Mouse (Mus musculus) forebrain, embryonic 11.5 days (tissue): Measurements from ENCODE around the gene Kcnj10. TPM values are rescaled to one million over a fixed set of nuclear protein-coding genes. Genes with fewer than 3 reads are reported as not detected.

ENCODE experiments used
- ATAC-seq: fragments of 200-750 bp; cut with Nextera tagmentation; replicated peaks from 2 replicates; pipeline ENCODE4 v1.8.0; 2017; ENCODE audit warnings: moderate TSS enrichment; ENCODE audit not compliant: low FRiP score
- DNase-seq: peaks from one replicate; pipeline ENCODE4 v3.0.0-alpha.2; 2017; ENCODE audit warnings: low spot score
- H3K27ac ChIP-seq: fragments of 300-500 bp; sonication (generic); 2 replicates; pipeline ENCODE4 v1.5.1; 2014; ENCODE audit warnings: low read depth, low read length
- H3K27me3 ChIP-seq: fragments of 300-500 bp; sonication (generic); 2 replicates; pipeline ENCODE4 v1.6.1; 2014; ENCODE audit warnings: mild to moderate bottlenecking, low read length, mixed read lengths; ENCODE audit not compliant: control insufficient read depth, insufficient read depth
- H3K36me3 ChIP-seq: fragments of 300-500 bp; sonication (generic); 2 replicates; pipeline ENCODE4 v1.6.1; 2014; ENCODE audit warnings: mild to moderate bottlenecking, low read length, moderate library complexity, mixed read lengths; ENCODE audit not compliant: control insufficient read depth, insufficient read depth
- H3K4me1 ChIP-seq: fragments of 300-500 bp; sonication (generic); replicated peaks from 2 replicates; pipeline ENCODE4 v1.6.1; 2014; ENCODE audit warnings: low read length, mixed read lengths; ENCODE audit not compliant: control insufficient read depth, insufficient read depth
- H3K4me2 ChIP-seq: fragments of 300-500 bp; sonication (generic); 2 replicates; pipeline ENCODE4 v1.6.1; 2014; ENCODE audit warnings: low read depth, mild to moderate bottlenecking, low read length, moderate library complexity, mixed read lengths; ENCODE audit not compliant: severe bottlenecking
- H3K4me3 ChIP-seq: fragments of 300-500 bp; sonication (generic); 2 replicates; pipeline ENCODE4 v1.5.1; 2014; ENCODE audit warnings: low read depth, low read length
- H3K9ac ChIP-seq: fragments of 300-500 bp; sonication (generic); 2 replicates; pipeline ENCODE4 v1.6.1; 2014; ENCODE audit warnings: low read length
- H3K9me3 ChIP-seq: fragments of 300-500 bp; sonication (generic); 2 replicates; pipeline ENCODE4 v1.6.1; 2016; ENCODE audit warnings: low read length, mixed read lengths; ENCODE audit not compliant: control insufficient read depth
- WGBS: fragments of 180-500 bp; shearing (Covaris S2); extraction: QIAGEN DNeasy Blood & Tissue Kit; methylation state at CpG from one replicate; pipeline ENCODE4 v1.1.7; 2014; 5-methylcytosine and 5-hydroxymethylcytosine counted together
- polyA plus RNA-seq: library from polyadenylated mRNA; unstranded; fragments of >200 nt; fragmentation: Nextera tagmentation; extraction: Ambion mirVana; gene quantifications from 2 replicates; pipeline ENCODE4 v1.2.1, GENCODE M21; 2014

Kcnj10 gene
- polyA plus RNA-seq, 1 experiment from 2014 or later: 0.69 TPM

GRCm38 (mm10) chr1:172331422-172331947, 9.5 kb upstream of the Kcnj10 start:
- H3K4me1 ChIP-seq: peaks cover 3% of the 10 kb centered on the region; the same call in 1 of the 2 replicates
- WGBS: 71% methylated on average over 8 of the region's 8 CpGs
- DNase-seq: no peak
- no peak for ATAC-seq
- no peaks in the 10 kb centered on the region for H3K9me3 ChIP-seq
- H3K27me3 ChIP-seq: peaks cover 4% of the 10 kb centered on the region; the same call in 1 of the 2 replicates
- H3K4me2 ChIP-seq: no peak overlapping the region
- no peak overlapping the region for H3K4me3 ChIP-seq
- no peaks in the 10 kb centered on the region for H3K36me3 ChIP-seq
- H3K27ac ChIP-seq: no peak overlapping the region
- no peak overlapping the region for H3K9ac ChIP-seq

- DNase-seq: no peak
- Histone ChIP-seq H3K9ac (no peak overlapping the region), H3K27ac (no peak overlapping the region), H3K4me1 (peaks cover 3% of the 10 kb centered on the region; the same call in 1 of the 2 replicates), H3K36me3 (no peaks in the 10 kb centered on the region), H3K4me3 (no peak overlapping the region), H3K27me3 (no peaks in the 10 kb centered on the region), H3K9me3 (no peaks in the 10 kb centered on the region), H3K4me2 (no peak overlapping the region)
- WGBS: 91% methylated on average over 2 of the region's 2 CpGs
- no peak for ATAC-seq
Measured at GRCm38 (mm10) chr1:172332925-172333324, 8.1 kb upstream of the Kcnj10 start.

GRCm38 (mm10) chr1:172333512-172333911, 7.5 kb upstream of the Kcnj10 start:
- WGBS: 16% methylated on average over 3 of the region's 3 CpGs
- no peak for DNase-seq
- Histone ChIP-seq H3K4me1 (peaks cover 3% of the 10 kb centered on the region; the same call in 1 of the 2 replicates), H3K4me3 (no peak overlapping the region), H3K9me3 (no peaks in the 10 kb centered on the region), H3K27ac (no peak overlapping the region), H3K4me2 (no peak overlapping the region), H3K27me3 (no peaks in the 10 kb centered on the region), H3K9ac (no peak overlapping the region), H3K36me3 (no peaks in the 10 kb centered on the region)
- ATAC-seq: peak; percentile 47; the same call in 1 of the 2 replicates

- WGBS: 81% methylated on average over 15 of the region's 15 CpGs
- H3K27me3 ChIP-seq: no peaks in the 10 kb centered on the region; the same call in 1 of the 2 replicates
- DNase-seq (no peak), ATAC-seq (no peak)
- H3K4me2 ChIP-seq: no peak overlapping the region
- no peak overlapping the region for H3K9ac ChIP-seq
- peaks cover 5% of the 10 kb centered on the region; the same call in 1 of the 2 replicates for H3K4me1 ChIP-seq
- H3K27ac ChIP-seq: no peak overlapping the region
- H3K4me3 ChIP-seq: no peak overlapping the region
- H3K36me3 ChIP-seq: no peaks in the 10 kb centered on the region
- no peaks in the 10 kb centered on the region for H3K9me3 ChIP-seq
Measured at GRCm38 (mm10) chr1:172335804-172336203, 5.2 kb upstream of the Kcnj10 start.

GRCm38 (mm10) chr1:172337411-172338185, 3.4 kb upstream of the Kcnj10 start:
- Histone ChIP-seq H3K4me2 (no peak overlapping the region), H3K27ac (no peak overlapping the region), H3K4me3 (no peak overlapping the region), H3K36me3 (no peaks in the 10 kb centered on the region), H3K9me3 (no peaks in the 10 kb centered on the region), H3K4me1 (peaks cover 12% of the 10 kb centered on the region; the same call in 1 of the 2 replicates), H3K9ac (no peak overlapping the region), H3K27me3 (peaks cover 3% of the 10 kb centered on the region)
- 35% methylated on average over 2 of the region's 2 CpGs for WGBS
- ATAC-seq (no peak), DNase-seq (no peak)

- DNase-seq (no peak), ATAC-seq (no peak; the same call in 1 of the 2 replicates)
- peaks cover 12% of the 10 kb centered on the region; the same call in 1 of the 2 replicates for H3K4me1 ChIP-seq
- H3K27ac ChIP-seq: no peak overlapping the region
- peaks cover 3% of the 10 kb centered on the region for H3K27me3 ChIP-seq
- H3K9ac ChIP-seq: peak overlapping the region; percentile 61
- WGBS: 20% methylated on average over 10 of the region's 10 CpGs
- no peaks in the 10 kb centered on the region for H3K9me3 ChIP-seq
- peak overlapping the region; percentile 66 for H3K4me2 ChIP-seq
- H3K36me3 ChIP-seq: no peaks in the 10 kb centered on the region
- peak overlapping the region; percentile 49 for H3K4me3 ChIP-seq
Measured at GRCm38 (mm10) chr1:172341386-172341785, 376 bp downstream of the Kcnj10 start.

GRCm38 (mm10) chr1:172342729-172343128, 1.7 kb downstream of the Kcnj10 start:
- ATAC-seq (no peak), DNase-seq (no peak)
- Histone ChIP-seq H3K9me3 (no peaks in the 10 kb centered on the region), H3K4me2 (no peak overlapping the region), H3K4me3 (no peak overlapping the region), H3K27ac (no peak overlapping the region), H3K36me3 (no peaks in the 10 kb centered on the region), H3K4me1 (peaks cover 12% of the 10 kb centered on the region; the same call in 1 of the 2 replicates), H3K27me3 (peaks cover 3% of the 10 kb centered on the region), H3K9ac (no peak overlapping the region)
- WGBS: 90% methylated on average over 3 of the region's 3 CpGs

- WGBS: 45% methylated on average over 3 of the region's 3 CpGs
- DNase-seq: no peak
- H3K4me2 ChIP-seq: no peak overlapping the region
Measured at GRCm38 (mm10) chr1:172343914-172344313, 2.9 kb downstream of the Kcnj10 start.

More at GRCm38 (mm10) chr1:172343914-172344313, 2.9 kb downstream of the Kcnj10 start:
- Histone ChIP-seq H3K9me3 (no peaks in the 10 kb centered on the region), H3K9ac (no peak overlapping the region), H3K4me3 (no peak overlapping the region), H3K27me3 (peaks cover 3% of the 10 kb centered on the region), H3K4me1 (peaks cover 15% of the 10 kb centered on the region; the same call in 1 of the 2 replicates), H3K27ac (no peak overlapping the region), H3K36me3 (no peaks in the 10 kb centered on the region)
- ATAC-seq: no peak
